Mouse (Mus musculus) heart, adult 2 months (tissue): ENCODE results near the gene Cisd3. TPM values are rescaled to one million over a fixed set of nuclear protein-coding genes. Genes with fewer than 3 reads are reported as not detected.

ENCODE experiments used
- DNase-seq, 2 experiments: peaks; one replicate each; pipeline ENCODE4 v3.0.0; 2021
- H3K27ac ChIP-seq: fragments of 200-600 bp; 2 replicates; pipeline ENCODE4 v1.8.1; 2022
- H3K27me3 ChIP-seq: fragments of 200-500 bp; 2 replicates; pipeline ENCODE4 v1.6.1; 2012; ENCODE audit warnings: mild to moderate bottlenecking, low read length, inconsistent platforms, mixed read lengths; ENCODE audit not compliant: control insufficient read depth, insufficient read depth
- H3K36me3 ChIP-seq: fragments of 200-500 bp; 2 replicates; pipeline ENCODE4 v1.6.1; 2012; ENCODE audit warnings: low read length, inconsistent platforms; ENCODE audit not compliant: control insufficient read depth, insufficient read depth
- H3K4me1 ChIP-seq: fragments of 200-500 bp; 2 replicates; pipeline ENCODE4 v1.6.1; 2011; ENCODE audit warnings: low read length; ENCODE audit not compliant: control insufficient read depth, insufficient read depth
- H3K4me3 ChIP-seq: fragments of 200-600 bp; 2 replicates; pipeline ENCODE4 v1.8.1; 2022
- H3K79me2 ChIP-seq: fragments of 200-500 bp; replicated peaks from 2 replicates; pipeline ENCODE4 v1.6.1; 2012; ENCODE audit warnings: mild to moderate bottlenecking, inconsistent platforms, low read length, moderate library complexity, mixed read lengths; ENCODE audit not compliant: control insufficient read depth, insufficient read depth
- H3K9ac ChIP-seq: fragments of 200-500 bp; 2 replicates; pipeline ENCODE4 v1.6.1; 2012; ENCODE audit warnings: low read depth, mild to moderate bottlenecking, control low read depth, inconsistent platforms, low read length, mixed read lengths
- CTCF ChIP-seq: fragments of 200-600 bp; IDR thresholded peaks from 2 replicates; pipeline ENCODE4 v1.8.1; 2022; ENCODE audit warnings: antibody characterized with exemption, mild to moderate bottlenecking, moderate library complexity
- EP300 ChIP-seq: fragments of 200-500 bp; IDR thresholded peaks from 2 replicates; pipeline ENCODE4 v1.6.1; 2011; ENCODE audit warnings: low read depth, low read length, control low read depth; ENCODE audit not compliant: insufficient read depth
- POLR2A ChIP-seq: fragments of 200-500 bp; IDR thresholded peaks from 2 replicates; pipeline ENCODE4 v1.6.1; 2011; ENCODE audit warnings: mild to moderate bottlenecking, low read depth, low read length, control low read depth; ENCODE audit not compliant: insufficient read depth
- WGBS: fragments of 180-500 bp; shearing (Covaris S2); methylation state at CpG from one replicate; pipeline ENCODE4 v1.1.7; 2018; 5-methylcytosine and 5-hydroxymethylcytosine counted together
- intact Hi-C: fragments of 180-260 bp; cut with DNase I; formaldehyde crosslinking; loops from one replicate; pipeline ENCODE4 v1.15.1; 2025
- polyA plus RNA-seq: library from polyadenylated mRNA; depleted of rRNA; stranded (reverse); fragments of >200 nt; gene quantifications from 2 replicates; pipeline ENCODE4 v1.2.3, GENCODE M21; 2012
- total RNA-seq, 2 experiments: library from RNA; stranded (reverse); gene quantifications; 2 replicates each; pipeline ENCODE4 v1.2.3; 2021

The Cisd3 gene
- total and polyA plus RNA-seq, 3 experiments: 106 to 137 (median 130) TPM

DNA sequence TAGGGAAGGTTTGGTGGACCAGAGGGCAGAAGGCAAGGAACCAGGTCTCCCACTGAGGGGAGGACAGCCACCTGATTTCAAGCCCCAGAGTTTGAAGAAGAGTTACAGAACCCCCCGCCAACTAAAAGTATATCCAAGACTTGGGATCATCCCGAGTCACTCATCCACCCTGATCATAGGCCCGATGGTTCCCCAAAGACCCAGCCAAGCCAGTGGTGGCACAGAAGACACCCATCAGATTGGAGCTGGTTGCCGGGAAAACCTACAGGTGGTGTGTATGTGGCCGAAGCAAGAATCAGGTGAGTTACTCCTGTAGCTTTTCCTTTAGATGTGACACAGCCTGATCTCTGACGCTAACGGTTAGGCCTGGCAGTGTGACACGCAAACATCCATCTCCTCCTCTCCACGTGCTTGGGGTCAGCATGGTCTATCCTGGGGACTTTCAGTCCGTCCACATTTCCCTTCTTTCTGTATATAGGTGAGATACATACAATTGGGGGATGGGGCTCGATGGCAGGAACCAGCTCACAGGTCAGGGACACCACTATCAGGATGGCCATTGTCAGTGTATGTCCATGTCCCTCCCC is 789 bp downstream of the Cisd3 start:
- no peak for DNase-seq
- Histone ChIP-seq H3K4me1 (peaks cover 10% of the 10 kb centered on the region), H3K79me2 (no peaks in the 10 kb centered on the region), H3K27ac (peak overlapping the region; percentile 53), H3K4me3 (peak overlapping the region; percentile 58), H3K27me3 (no peaks in the 10 kb centered on the region), H3K36me3 (no peaks in the 10 kb centered on the region), H3K9ac (peak overlapping the region; percentile 59)
- intact Hi-C loops: no loop called here
- no peak for TF ChIP-seq CTCF
- no peak for TF ChIP-seq POLR2A
- no peak for TF ChIP-seq EP300
- WGBS: 64% methylated on average over 11 of the region's 11 CpGs

- Histone ChIP-seq H3K27me3 (no peaks in the 10 kb centered on the region), H3K79me2 (no peaks in the 10 kb centered on the region), H3K4me3 (peak overlapping the region; percentile 58; the same call in 1 of the 2 replicates), H3K27ac (peak overlapping the region; percentile 31; the same call in 1 of the 2 replicates), H3K4me1 (peaks cover 10% of the 10 kb centered on the region), H3K9ac (no peak overlapping the region), H3K36me3 (no peaks in the 10 kb centered on the region)
- DNase-seq: no peak
- intact Hi-C loops: no loop called here
- TF ChIP-seq CTCF (no peak), POLR2A (no peak), EP300 (no peak)
- WGBS: 82% methylated on average over 3 of the region's 3 CpGs
Observed at GRCm38 (mm10) chr11:97687061-97687460, 1.4 kb downstream of the Cisd3 start.

DNA sequence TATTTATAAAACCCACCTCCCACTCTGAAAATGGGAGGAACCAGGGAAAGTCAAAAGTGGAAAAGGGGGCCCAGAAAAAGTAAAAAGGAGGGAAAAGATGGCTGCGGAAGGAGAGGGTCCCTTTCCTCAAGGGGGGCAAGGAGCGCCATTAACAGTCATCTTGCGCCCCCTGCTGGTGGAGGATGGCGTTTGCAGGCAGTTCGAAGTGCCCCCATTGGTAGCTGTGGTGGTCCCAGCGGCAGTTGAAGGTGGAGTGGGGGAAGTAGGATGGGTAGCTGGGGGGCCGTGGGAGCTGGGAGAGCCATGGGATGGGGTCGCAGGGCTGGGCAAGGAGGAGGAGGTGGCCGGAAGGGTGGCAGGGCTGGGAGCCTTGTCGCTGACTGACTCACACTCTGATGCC is 4.2 kb downstream of the Cisd3 start:
- H3K27ac ChIP-seq: no peak overlapping the region
- no peaks in the 10 kb centered on the region for H3K36me3 ChIP-seq
- no peaks in the 10 kb centered on the region for H3K79me2 ChIP-seq
- intact Hi-C loops: loop anchor here (1.0 kb wide), 1 partner anchor 45 kb away; no protein-coding TSS in a partner anchor
- H3K27me3 ChIP-seq: no peaks in the 10 kb centered on the region
- TF ChIP-seq CTCF: peak; percentile 81
- TF ChIP-seq EP300: peak; percentile 54; the same call in 1 of the 2 replicates
- TF ChIP-seq POLR2A: no peak
- no peak overlapping the region for H3K4me3 ChIP-seq
- H3K4me1 ChIP-seq: peaks cover 5% of the 10 kb centered on the region
- no peak overlapping the region for H3K9ac ChIP-seq
- DNase-seq: peak in 1 of 2 experiments; percentile 79
- WGBS: 24% methylated on average over 10 of the region's 10 CpGs

- intact Hi-C loops: no loop called here
- Histone ChIP-seq H3K27ac (no peak overlapping the region), H3K9ac (no peak overlapping the region), H3K27me3 (no peaks in the 10 kb centered on the region), H3K4me3 (no peak overlapping the region), H3K36me3 (no peaks in the 10 kb centered on the region), H3K79me2 (no peaks in the 10 kb centered on the region; the same call in 1 of the 2 replicates), H3K4me1 (peaks cover 2% of the 10 kb centered on the region)
- no peak for TF ChIP-seq EP300
- TF ChIP-seq CTCF: no peak
- TF ChIP-seq POLR2A: no peak
- WGBS: 77% methylated on average over 4 of the region's 4 CpGs
- DNase-seq: no peak
Observed at GRCm38 (mm10) chr11:97694435-97694834, 8.8 kb downstream of the Cisd3 start.

GRCm38 (mm10) chr11:97694921-97695711 is 9.5 kb downstream of the Cisd3 start:
- H3K4me3 ChIP-seq: no peak overlapping the region
- TF ChIP-seq POLR2A (no peak), CTCF (no peak), EP300 (no peak)
- no peak overlapping the region for H3K9ac ChIP-seq
- intact Hi-C loops: no loop called here
- H3K36me3 ChIP-seq: no peaks in the 10 kb centered on the region
- no peak for DNase-seq
- 59% methylated on average over 17 of the region's 17 CpGs for WGBS
- peaks cover 2% of the 10 kb centered on the region for H3K4me1 ChIP-seq
- H3K79me2 ChIP-seq: no peaks in the 10 kb centered on the region; the same call in 1 of the 2 replicates
- H3K27ac ChIP-seq: no peak overlapping the region
- no peaks in the 10 kb centered on the region for H3K27me3 ChIP-seq
